Mouse (Mus musculus) lung, adult 2 months (tissue): ENCODE results near the gene Zrsr1.

Experiments used
- CTCF ChIP-seq: fragments of 200-500 bp; IDR thresholded peaks from 2 replicates; pipeline ENCODE4 v1.5.1; 2011; ENCODE audit warnings: mild to moderate bottlenecking, low read length, control low read depth; ENCODE audit not compliant: insufficient read depth
- POLR2A ChIP-seq: fragments of 200-500 bp; IDR thresholded peaks from 2 replicates; pipeline ENCODE4 v1.6.1; 2011; ENCODE audit warnings: low read depth, mild to moderate bottlenecking, control low read depth, low read length, borderline replicate concordance; ENCODE audit errors: extremely low read depth

- no peak for TF ChIP-seq CTCF
- no peak for TF ChIP-seq POLR2A
These were observed 23.7 kb downstream of the Zrsr1 start for GRCm38 (mm10) chr11:22995461-22995860.
